Mouse (Mus musculus) hindbrain, embryonic 14.5 days (tissue): Measurements from ENCODE around the gene Slc5a5. TPM values are rescaled to one million over a fixed set of nuclear protein-coding genes. Genes with fewer than 3 reads are reported as not detected.

Experiments used
- ATAC-seq: fragments of 200-750 bp; cut with Nextera tagmentation; 2 replicates; pipeline ENCODE4 v1.8.0; 2017; ENCODE audit warnings: moderate number of reproducible peaks, mild to moderate bottlenecking, moderate TSS enrichment, moderate library complexity; ENCODE audit not compliant: low FRiP score
- DNase-seq: peaks from one replicate; pipeline ENCODE4 v3.0.0-alpha.2; 2015; ENCODE audit warnings: low spot score
- H3K27ac ChIP-seq: fragments of 300-500 bp; sonication (generic); 2 replicates; pipeline ENCODE4 v1.5.1; 2014; ENCODE audit warnings: mild to moderate bottlenecking, moderate library complexity
- H3K27me3 ChIP-seq: fragments of 300-500 bp; sonication (generic); 2 replicates; pipeline ENCODE4 v1.6.1; 2014; ENCODE audit warnings: mild to moderate bottlenecking, low read length, mixed read lengths; ENCODE audit not compliant: control insufficient read depth, insufficient read depth
- H3K36me3 ChIP-seq: fragments of 300-500 bp; sonication (generic); replicated peaks from 2 replicates; pipeline ENCODE4 v1.6.1; 2014; ENCODE audit not compliant: control insufficient read depth, insufficient read depth
- H3K4me1 ChIP-seq: fragments of 300-500 bp; sonication (generic); replicated peaks from 2 replicates; pipeline ENCODE4 v1.6.1; 2014; ENCODE audit warnings: antibody characterized with exemption, low read length, mixed read lengths; ENCODE audit not compliant: control insufficient read depth, insufficient read depth
- H3K4me2 ChIP-seq: fragments of 300-500 bp; sonication (generic); replicated peaks from 2 replicates; pipeline ENCODE4 v1.6.1; 2014; ENCODE audit warnings: mild to moderate bottlenecking, moderate library complexity
- H3K4me3 ChIP-seq: fragments of 300-500 bp; sonication (generic); replicated peaks from 2 replicates; pipeline ENCODE4 v1.5.1; 2014; ENCODE audit warnings: mild to moderate bottlenecking, low read length
- H3K9ac ChIP-seq: fragments of 300-500 bp; sonication (generic); 2 replicates; pipeline ENCODE4 v1.6.1; 2014
- H3K9me3 ChIP-seq: fragments of 300-500 bp; sonication (generic); 2 replicates; pipeline ENCODE4 v1.6.1; 2016; ENCODE audit warnings: low read length; ENCODE audit not compliant: control insufficient read depth
- WGBS: fragments of 180-500 bp; shearing (Covaris S2); extraction: QIAGEN DNeasy Blood & Tissue Kit; methylation state at CpG from one replicate; pipeline ENCODE4 v1.1.7; 2014; 5-methylcytosine and 5-hydroxymethylcytosine counted together
- polyA plus RNA-seq: library from polyadenylated mRNA; unstranded; fragments of >200 nt; fragmentation: Nextera tagmentation; extraction: Ambion mirVana; gene quantifications from 2 replicates; pipeline ENCODE4 v1.2.1, GENCODE M21; 2014

The Slc5a5 gene
- polyA plus RNA-seq, 1 experiment from 2014 or later: 1.5 TPM

GRCm38 (mm10) chr8:70866001-70866520, 26.5 kb downstream of the Slc5a5 start:
- 8% methylated on average over 12 of the region's 12 CpGs for WGBS
- peaks cover 7% of the 10 kb centered on the region; the same call in 1 of the 2 replicates for H3K36me3 ChIP-seq
- H3K9ac ChIP-seq: peak overlapping the region; percentile 60
- peak overlapping the region; percentile 63 for H3K4me2 ChIP-seq
- ATAC-seq: peak; percentile 5
- no peaks in the 10 kb centered on the region for H3K9me3 ChIP-seq
- H3K27me3 ChIP-seq: no peaks in the 10 kb centered on the region
- peaks cover 48% of the 10 kb centered on the region for H3K4me1 ChIP-seq
- H3K27ac ChIP-seq: peak overlapping the region; percentile 92
- DNase-seq: no peak
- peak overlapping the region; percentile 20 for H3K4me3 ChIP-seq

- WGBS: under 1% methylated on average over 46 of the region's 46 CpGs
- Histone ChIP-seq H3K4me3 (peak overlapping the region; percentile 44), H3K9ac (peak overlapping the region; percentile 75), H3K4me2 (peak overlapping the region; percentile 79), H3K27ac (peak overlapping the region; percentile 96), H3K4me1 (peaks cover 48% of the 10 kb centered on the region), H3K36me3 (peaks cover 7% of the 10 kb centered on the region; the same call in 1 of the 2 replicates), H3K9me3 (no peaks in the 10 kb centered on the region), H3K27me3 (no peaks in the 10 kb centered on the region)
- ATAC-seq: peak; percentile 89
- peak; percentile 100 for DNase-seq
Observed at GRCm38 (mm10) chr8:70865350-70866000, 27.1 kb downstream of the Slc5a5 start.

GRCm38 (mm10) chr8:70864712-70865221, 27.8 kb downstream of the Slc5a5 start:
- Histone ChIP-seq H3K9me3 (no peaks in the 10 kb centered on the region), H3K36me3 (peaks cover 7% of the 10 kb centered on the region; the same call in 1 of the 2 replicates), H3K9ac (peak overlapping the region; percentile 75), H3K4me2 (peak overlapping the region; percentile 79), H3K4me1 (peaks cover 48% of the 10 kb centered on the region), H3K27me3 (no peaks in the 10 kb centered on the region), H3K27ac (peak overlapping the region; percentile 96), H3K4me3 (peak overlapping the region; percentile 44)
- ATAC-seq (peak; percentile 6), DNase-seq (peak; percentile 60)
- under 1% methylated on average over 24 of the region's 24 CpGs for WGBS

GRCm38 (mm10) chr8:70863956-70864711, 28.4 kb downstream of the Slc5a5 start:
- under 1% methylated on average over 46 of the region's 46 CpGs for WGBS
- Histone ChIP-seq H3K27ac (peak overlapping the region; percentile 96), H3K4me3 (peak overlapping the region; percentile 44), H3K4me1 (peaks cover 45% of the 10 kb centered on the region), H3K9ac (peak overlapping the region; percentile 75), H3K9me3 (no peaks in the 10 kb centered on the region), H3K36me3 (peaks cover 7% of the 10 kb centered on the region; the same call in 1 of the 2 replicates), H3K4me2 (peak overlapping the region; percentile 79), H3K27me3 (no peaks in the 10 kb centered on the region)
- ATAC-seq: no peak
- peak; percentile 43 for DNase-seq

- Histone ChIP-seq H3K27ac (peak within 1 kb of the TSS; percentile 96), H3K9me3 (no peaks in the 10 kb centered on the region), H3K4me3 (peak within 1 kb of the TSS; percentile 44), H3K27me3 (no peaks in the 10 kb centered on the region), H3K4me2 (peak within 1 kb of the TSS; percentile 79), H3K36me3 (peaks cover 5% of the 10 kb centered on the region; the same call in 1 of the 2 replicates), H3K4me1 (peaks cover 42% of the 10 kb centered on the region), H3K9ac (peak within 1 kb of the TSS; percentile 75)
- ATAC-seq (no peak), DNase-seq (peak; percentile 34)
- WGBS: under 1% methylated on average over 55 of the region's 55 CpGs
Observed at GRCm38 (mm10) chr8:70862824-70863641, 29.5 kb downstream of the Slc5a5 start, which contains the start of gene Kcnn1. Gene Kcnn1 (minus strand): TSS chr8:70863258.

GRCm38 (mm10) chr8:70857516-70857915, 35.0 kb downstream of the Slc5a5 start:
- Histone ChIP-seq H3K27me3 (no peaks in the 10 kb centered on the region), H3K4me3 (no peak overlapping the region), H3K9ac (0 out of 2 replicates have a peak overlapping the region, but pooled peaks have one; percentile 17), H3K27ac (no peak overlapping the region), H3K4me2 (no peak overlapping the region), H3K4me1 (peaks cover 26% of the 10 kb centered on the region), H3K9me3 (no peaks in the 10 kb centered on the region), H3K36me3 (peaks cover 9% of the 10 kb centered on the region; the same call in 1 of the 2 replicates)
- DNase-seq (no peak), ATAC-seq (no peak)
- WGBS: 7% methylated on average over 4 of the region's 4 CpGs

- 8% methylated on average over 29 of the region's 33 CpGs for WGBS
- Histone ChIP-seq H3K9me3 (no peaks in the 10 kb centered on the region), H3K9ac (peak overlapping the region; percentile 70), H3K36me3 (peaks cover 10% of the 10 kb centered on the region; the same call in 1 of the 2 replicates), H3K27ac (no peak overlapping the region), H3K4me1 (peaks cover 19% of the 10 kb centered on the region), H3K27me3 (no peaks in the 10 kb centered on the region), H3K4me3 (peak overlapping the region; percentile 41), H3K4me2 (peak overlapping the region; percentile 76)
- peak; percentile 70 for DNase-seq
- peak; percentile 82 for ATAC-seq
Observed at GRCm38 (mm10) chr8:70856541-70857197, 35.9 kb downstream of the Slc5a5 start.

- Histone ChIP-seq H3K4me1 (peaks cover 19% of the 10 kb centered on the region), H3K4me3 (peak overlapping the region; percentile 41; the same call in 1 of the 2 replicates), H3K9me3 (no peaks in the 10 kb centered on the region), H3K9ac (0 out of 2 replicates have a peak overlapping the region, but pooled peaks have one; percentile 70), H3K27ac (no peak overlapping the region), H3K4me2 (peak overlapping the region; percentile 76; the same call in 1 of the 2 replicates), H3K36me3 (peaks cover 10% of the 10 kb centered on the region; the same call in 1 of the 2 replicates), H3K27me3 (no peaks in the 10 kb centered on the region)
- ATAC-seq (no peak), DNase-seq (no peak)
- 69% methylated on average over 5 of the region's 5 CpGs for WGBS
Observed at GRCm38 (mm10) chr8:70856028-70856427, 36.5 kb downstream of the Slc5a5 start.
